In the genomic region with DNA sequence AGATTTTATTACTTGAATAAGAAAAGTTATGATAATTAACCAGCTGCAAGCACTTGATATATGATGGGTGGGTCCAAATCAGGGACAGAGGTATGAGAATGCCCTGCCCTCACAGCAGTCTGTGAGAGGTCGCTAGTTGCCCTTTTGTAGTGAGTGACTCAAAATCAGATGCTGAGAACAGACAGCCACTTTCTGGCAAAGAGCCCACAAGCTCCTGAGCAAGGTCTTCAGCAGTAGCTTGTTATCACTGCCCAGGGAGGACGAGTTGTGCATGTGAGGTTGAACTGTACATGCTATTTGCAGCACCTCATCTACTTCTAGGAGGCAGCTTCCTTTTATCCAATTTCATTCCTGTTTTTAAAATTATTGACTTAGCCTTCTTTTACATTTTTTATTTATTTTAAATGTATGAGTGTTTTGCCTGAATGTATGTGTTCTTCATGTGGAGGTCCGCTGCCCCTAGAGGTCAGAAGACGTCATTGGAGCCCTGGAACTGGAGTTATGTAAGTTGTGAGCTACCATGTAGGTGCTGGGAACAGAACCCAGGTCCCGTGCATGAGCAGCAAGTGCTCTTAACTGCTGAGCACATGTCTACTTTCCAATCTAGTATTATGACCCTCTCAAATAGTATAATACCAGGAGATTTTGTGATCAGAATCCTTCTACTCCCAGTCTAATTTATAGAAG, we compare ENCODE assay signal across 15 mouse cellular contexts.
DNase-seq lines count a peak whose midpoint lies in the region; ATAC-seq and TF ChIP-seq lines count a peak whose summit lies in the region.
"Had no signal": no experiment of that assay in that cellular context is flagged by ENCODE, and none has a peak within 500 bp of the region (broad histone marks: within the 10 kb centered on the region; RNA-seq: fewer than 3 reads in every experiment).

No protein-coding gene starts in this region.

- H3K27me3 ChIP-seq in lung, embryonic 14.5 days (ENCODE audit: insufficient read depth, low read length) = no peaks in the 10 kb centered on the region
- H3K27me3 ChIP-seq: hindbrain, embryonic 15.5 days had no signal

- no peaks in the 10 kb centered on the region for H3K36me3 ChIP-seq in lung, embryonic 14.5 days (ENCODE audit: insufficient read depth)
- H3K36me3 ChIP-seq: hindbrain, embryonic 15.5 days had no signal

- H3K27ac ChIP-seq in lung, embryonic 14.5 days (ENCODE audit: low read depth) = no peak overlapping the region
- H3K27ac ChIP-seq: hindbrain, embryonic 15.5 days had no signal

- no peak overlapping the region for H3K9ac ChIP-seq in lung, embryonic 14.5 days
- H3K9ac ChIP-seq: hindbrain, embryonic 15.5 days had no signal

- H3K4me1 ChIP-seq in lung, embryonic 14.5 days (ENCODE audit: insufficient read depth) = 0 out of 2 replicates have a peak, but pooled peaks cover under 1% of the 10 kb centered on the region
- H3K4me1 ChIP-seq: hindbrain, embryonic 15.5 days had no signal

- 74% methylated on average over 5 of the region's 5 CpGs for WGBS in lung, embryonic 14.5 days

- peak; percentile 3 for DNase-seq in CD4-positive, CD25-positive, alpha-beta regulatory T cell, adult 2 months (ENCODE audit: low read depth, low spot score)
- DNase-seq in lung, embryonic 14.5 days = no peak
- DNase-seq in lung, adult 18-20 months = no peak
- peak; percentile 33 for DNase-seq in R1 (ENCODE audit: low read depth, low spot score)
- no peak for DNase-seq in brain, embryonic 14.5 days (ENCODE audit: low read depth)
- DNase-seq in neural tube, embryonic 10.5 days (ENCODE audit: extremely low spot score, low spot score) = no peak
- DNase-seq: cerebellum, adult 8-10 months; lung, postnatal 14 days; midbrain, embryonic 14.5 days; spleen, adult 18-20 months had no signal

- TF ChIP-seq CTCF in lung, embryonic 14.5 days (IDR thresholded peaks at IDR 0.05; ENCODE audit: low read depth) = peak; percentile 21
- peak; percentile 15; the same call in 1 of the 2 replicates for TF ChIP-seq CTCF in brain, embryonic 14.5 days (IDR thresholded peaks at IDR 0.05; ENCODE audit: borderline replicate concordance, extremely low read depth, insufficient read depth, insufficient read length)

- TF ChIP-seq POLR2A in brain, embryonic 14.5 days (IDR thresholded peaks at IDR 0.05; ENCODE audit: borderline replicate concordance, extremely low read depth, insufficient read depth, insufficient read length, poor library complexity, severe bottlenecking) = no peak

- ATAC-seq in CD4-positive, CD25-positive, alpha-beta regulatory T cell, adult 4 months = no peak
- ATAC-seq in lung, embryonic 14.5 days (ENCODE audit: insufficient read depth) = no peak
- no peak for ATAC-seq in inflammation-experienced regulatory T-cells, adult 6 months

- no peak overlapping the region for H3K4me2 ChIP-seq in lung, embryonic 14.5 days
- H3K4me2 ChIP-seq: hindbrain, embryonic 15.5 days; liver, embryonic 11.5 days had no signal

- no peak overlapping the region for H3K4me3 ChIP-seq in lung, embryonic 14.5 days (ENCODE audit: low read depth, low read length)
- H3K4me3 ChIP-seq: erythroblast, embryonic 14.5 days; hindbrain, embryonic 15.5 days had no signal

- H3K9me3 ChIP-seq in lung, embryonic 14.5 days (ENCODE audit: low read depth, low read length) = no peaks in the 10 kb centered on the region; the same call in 1 of the 2 replicates
- H3K9me3 ChIP-seq: hindbrain, embryonic 15.5 days had no signal

Comparison
In these comparisons a context has a peak if more than half of its experiments do, and no peak if none do; other contexts are left out.
1. DNase-seq: peak in CD4-positive, CD25-positive, alpha-beta regulatory T cell, adult 2 months (single experiment) and R1 (single experiment); none in lung, embryonic 14.5 days (single experiment), lung, adult 18-20 months (0 of 2), brain, embryonic 14.5 days (single experiment) and neural tube, embryonic 10.5 days (single experiment).